Comparison of ENCODE assay signal across 1 mouse cellular context in genomic region chr7:113391619-113392018, GRCm38 (mm10).
TF ChIP-seq lines count a peak whose summit lies in the region.

No protein-coding gene starts in this region.

TF ChIP-seq in MEL, 35 proteins besides CTCF, POLR2A, EP300 and RAD21 (continued from another document):
- no peak for TF ChIP-seq CHD1 (IDR thresholded peaks at IDR 0.05; ENCODE audit: low read depth, low read length)
- 0 out of 2 replicates have a peak, but pooled peaks have one; percentile 24 for TF ChIP-seq MAFK (IDR thresholded peaks at IDR 0.05; ENCODE audit: borderline replicate concordance, low read depth, low read length)
- peak; percentile 63 for TF ChIP-seq BHLHE40 (IDR thresholded peaks at IDR 0.05; ENCODE audit: borderline replicate concordance, low read depth, low read length)
- peak; percentile 68 for TF ChIP-seq SIN3A (IDR thresholded peaks at IDR 0.05; ENCODE audit: low read length)
- TF ChIP-seq TAL1 (IDR thresholded peaks at IDR 0.05; ENCODE audit: low read length): peak; percentile 68
TF ChIP-seq in MEL: peak in this region for 11.
